12 mouse cellular contexts compared by ENCODE assay signal in genomic region chr12:52635121-52635878, GRCm38 (mm10).
A peak's percentile ranks its signal among the peaks of the same experiment; 100 is the strongest.
DNase-seq lines count a peak whose midpoint lies in the region; ATAC-seq and TF ChIP-seq lines count a peak whose summit lies in the region.
"Had no signal": no experiment of that assay in that cellular context is flagged by ENCODE, and none has a peak within 500 bp of the region (broad histone marks: within the 10 kb centered on the region; RNA-seq: fewer than 3 reads in every experiment).

No protein-coding gene starts in this region.

- no peaks in the 10 kb centered on the region for H3K36me3 ChIP-seq in heart, postnatal 0 days (replicated peaks; ENCODE audit: control insufficient read depth, insufficient read depth, low read length)
- H3K36me3 ChIP-seq in lung, embryonic 16.5 days (ENCODE audit: control insufficient read depth, insufficient read depth, low read length), result no peaks in the 10 kb centered on the region
- H3K36me3 ChIP-seq in stomach, embryonic 16.5 days (ENCODE audit: control insufficient read depth, insufficient read depth, low read length), result no peaks in the 10 kb centered on the region

- no peaks in the 10 kb centered on the region for H3K27me3 ChIP-seq in heart, postnatal 0 days (ENCODE audit: control insufficient read depth, insufficient read depth, low read length)
- no peaks in the 10 kb centered on the region for H3K27me3 ChIP-seq in lung, embryonic 16.5 days (ENCODE audit: control insufficient read depth, insufficient read depth, low read depth, low read length)
- no peaks in the 10 kb centered on the region for H3K27me3 ChIP-seq in Patski
- H3K27me3 ChIP-seq in stomach, embryonic 16.5 days (ENCODE audit: control insufficient read depth, insufficient read depth, low read length), result no peaks in the 10 kb centered on the region

- CTCF ChIA-PET in Patski (lab: Charles Lee), result interaction anchor here (0.9 to 1.5 kb wide), 3 partner anchors 12 to 599 kb away, joined by 3 to 5 read pairs (median 3); no protein-coding TSS in a partner anchor

- no peak for TF ChIP-seq EP300 in heart, postnatal 0 days (IDR thresholded peaks at IDR 0.05; ENCODE audit: low read depth)

- no peak for TF ChIP-seq POLR2A in lung, adult 2 months (IDR thresholded peaks at IDR 0.05; ENCODE audit: borderline replicate concordance, extremely low read depth, low read depth, low read length)

- no peak for ATAC-seq in heart, postnatal 0 days (ENCODE audit: insufficient read depth, low read depth)
- ATAC-seq in lung, embryonic 16.5 days (ENCODE audit: low read depth), result peak; percentile 76; the same call in 1 of the 2 replicates
- ATAC-seq in Patski, result peak; percentile 36
- ATAC-seq in stomach, embryonic 16.5 days (ENCODE audit: insufficient read depth, low FRiP score), result no peak

- H3K4me1 ChIP-seq in heart, postnatal 0 days (ENCODE audit: control insufficient read depth, insufficient read depth), result no peaks in the 10 kb centered on the region
- peaks cover 9% of the 10 kb centered on the region for H3K4me1 ChIP-seq in lung, embryonic 16.5 days (replicated peaks; ENCODE audit: control insufficient read depth, insufficient read depth, low read length)
- no peaks in the 10 kb centered on the region for H3K4me1 ChIP-seq in lung, adult 2 months (ENCODE audit: control insufficient read depth, insufficient read depth, low read length)
- H3K4me1 ChIP-seq in stomach, embryonic 16.5 days (ENCODE audit: control insufficient read depth, insufficient read depth, low read length), result peaks cover 11% of the 10 kb centered on the region; the same call in 1 of the 2 replicates

- no peak overlapping the region for H3K4me3 ChIP-seq in heart, postnatal 0 days (ENCODE audit: low read depth, low read length)
- H3K4me3 ChIP-seq in lung, embryonic 16.5 days (ENCODE audit: low read length), result no peak overlapping the region
- H3K4me3 ChIP-seq in lung, adult 2 months (replicated peaks; ENCODE audit: extremely low read depth, low read depth, low read length), result no peak overlapping the region
- H3K4me3 ChIP-seq in stomach, embryonic 16.5 days (replicated peaks; ENCODE audit: low read length), result no peak overlapping the region

- in situ Hi-C loops in Patski (cut with MboI; ENCODE audit: low pct_unique_long_range_greater_than_20kb), result loop anchor here (5.0 kb wide), 2 partner anchors 197 to 628 kb away; partner anchors contain the start of gene Dtd2

- no peaks in the 10 kb centered on the region for H3K9me3 ChIP-seq in heart, postnatal 0 days (replicated peaks; ENCODE audit: control insufficient read depth, low read length)
- no peaks in the 10 kb centered on the region for H3K9me3 ChIP-seq in lung, embryonic 16.5 days (ENCODE audit: control insufficient read depth, low read length)
- H3K9me3 ChIP-seq in stomach, embryonic 16.5 days (replicated peaks; ENCODE audit: control insufficient read depth, low read length), result no peaks in the 10 kb centered on the region

- H3K4me2 ChIP-seq in heart, postnatal 0 days (ENCODE audit: low read depth, low read length), result no peak overlapping the region
- H3K4me2 ChIP-seq in lung, embryonic 16.5 days (ENCODE audit: low read depth, low read length), result no peak overlapping the region
- no peak overlapping the region for H3K4me2 ChIP-seq in stomach, embryonic 16.5 days (ENCODE audit: low read depth, low read length)

- peak; percentile 50 for TF ChIP-seq CTCF in heart, postnatal 0 days (IDR thresholded peaks at IDR 0.05; ENCODE audit: low read depth)
- no peak for TF ChIP-seq CTCF in lung, adult 2 months (IDR thresholded peaks at IDR 0.05; ENCODE audit: insufficient read depth, low read length)
- peak; percentile 41 for TF ChIP-seq CTCF in Patski (IDR thresholded peaks at IDR 0.05)

- H3K9ac ChIP-seq in heart, postnatal 0 days (replicated peaks; ENCODE audit: low read depth, low read length), result no peak overlapping the region
- no peak overlapping the region for H3K9ac ChIP-seq in lung, embryonic 16.5 days (ENCODE audit: low read length)
- H3K9ac ChIP-seq in stomach, embryonic 16.5 days (ENCODE audit: low read length), result no peak overlapping the region

- POLR2A ChIA-PET in Patski (lab: Charles Lee), result no interaction called here

- no peak for DNase-seq in heart, postnatal 0 days (ENCODE audit: low spot score)
- no peak for DNase-seq in heart, postnatal 10 days
- no peak for DNase-seq in lung, adult 2 months
- no peak for DNase-seq in Patski (ENCODE audit: low read depth, low spot score)
- no peak for DNase-seq in frontal cortex, postnatal 10 days (ENCODE audit: low spot score in 2 of 2)
- DNase-seq: cerebellum, adult 11 months; embryo, embryonic 11 days; heart, adult 18-20 months; heart, postnatal 4 days; kidney, adult 8-10 months had no signal

- no peak overlapping the region for H3K27ac ChIP-seq in heart, postnatal 0 days (ENCODE audit: low read depth)
- no peak overlapping the region for H3K27ac ChIP-seq in lung, embryonic 16.5 days (ENCODE audit: low read length)
- H3K27ac ChIP-seq in stomach, embryonic 16.5 days (ENCODE audit: low read length), result peak overlapping the region; percentile 50

- 49% methylated on average over 8 of the region's 8 CpGs for WGBS in heart, postnatal 0 days
- WGBS in lung, embryonic 16.5 days, result 35% methylated on average over 8 of the region's 8 CpGs
- WGBS in lung, adult 2 months, result 43% methylated on average over 8 of the region's 8 CpGs
- WGBS in stomach, embryonic 16.5 days, result 38% methylated on average over 8 of the region's 8 CpGs

- intact Hi-C loops in heart, postnatal 10 days (cut with DNase I), result loop anchor here (5.0 kb wide), 2 partner anchors 133 to 257 kb away; partner anchors contain the start of gene Arhgap5

Comparison
In these comparisons a context has a peak if more than half of its experiments do, and no peak if none do; other contexts are left out.
1. ATAC-seq: peak in lung, embryonic 16.5 days (single experiment) and Patski (single experiment); none in heart, postnatal 0 days (single experiment) and stomach, embryonic 16.5 days (single experiment).